Mouse (Mus musculus) layer of hippocampus, adult 8-10 months (tissue): Measurements from ENCODE around the gene Coq7. TPM values are rescaled to one million over a fixed set of nuclear protein-coding genes. Genes with fewer than 3 reads are reported as not detected.

Source experiments
- DNase-seq, 2 experiments: peaks; one replicate each; pipeline ENCODE4 v3.0.0; 2022; ENCODE audit warnings: low spot score in 2 of 2
- total RNA-seq, 4 experiments: library from RNA; stranded (reverse); gene quantifications; 2 replicates each; pipeline ENCODE4 v1.2.4; 2022

Coq7 gene
- total RNA-seq, 4 experiments from 2014 or later = 29.6 to 40.5 (median 37.4) TPM

- no peak for DNase-seq
Measured at GRCm38 (mm10) chr7:118498984-118499783, 34.0 kb downstream of the Coq7 start.

- no peak for DNase-seq
Measured at GRCm38 (mm10) chr7:118494892-118495579, 38.1 kb downstream of the Coq7 start.

- no peak for DNase-seq
Measured at GRCm38 (mm10) chr7:118493892-118494291, 39.3 kb downstream of the Coq7 start.

- DNase-seq = no peak
Measured at GRCm38 (mm10) chr7:118491431-118492147, 41.6 kb downstream of the Coq7 start, which contains the start of gene Itpripl2. Gene Itpripl2 (minus strand): TSS chr7:118491975.

- no peak for DNase-seq
Measured at GRCm38 (mm10) chr7:118490666-118491430, 42.3 kb downstream of the Coq7 start.

GRCm38 (mm10) chr7:118489706-118490665 lies 43.2 kb downstream of the Coq7 start:
- no peak for DNase-seq

- DNase-seq = no peak
Measured at GRCm38 (mm10) chr7:118488060-118488664, 45.0 kb downstream of the Coq7 start.

GRCm38 (mm10) chr7:118486917-118487316 lies 46.2 kb downstream of the Coq7 start:
- no peak for DNase-seq

- DNase-seq = no peak
Measured at GRCm38 (mm10) chr7:118483996-118484395, 49.2 kb downstream of the Coq7 start.

- no peak for DNase-seq
Measured at GRCm38 (mm10) chr7:118482001-118482400, 51.2 kb downstream of the Coq7 start.

- DNase-seq = no peak
Measured at GRCm38 (mm10) chr7:118481047-118481810, 51.9 kb downstream of the Coq7 start.

- no peak for DNase-seq
Measured at GRCm38 (mm10) chr7:118480160-118480709, 52.9 kb downstream of the Coq7 start.

GRCm38 (mm10) chr7:118478835-118479312 lies 54.3 kb downstream of the Coq7 start:
- DNase-seq = no peak

- DNase-seq = no peak
Measured at GRCm38 (mm10) chr7:118476428-118476827, 56.7 kb downstream of the Coq7 start.

- DNase-seq = no peak
Measured at GRCm38 (mm10) chr7:118475008-118475705, 58.0 kb downstream of the Coq7 start.

GRCm38 (mm10) chr7:118472886-118473285 lies 60.3 kb downstream of the Coq7 start:
- DNase-seq = no peak

GRCm38 (mm10) chr7:118468060-118468459 lies 65.1 kb downstream of the Coq7 start:
- no peak for DNase-seq

- DNase-seq = no peak
Measured at GRCm38 (mm10) chr7:118464432-118464831, 68.7 kb downstream of the Coq7 start.
